Mouse (Mus musculus) effector memory CD4-positive, alpha-beta T cell, adult 5 months (primary cell): ENCODE measurements around the gene Ndufa3. TPM values are rescaled to one million over a fixed set of nuclear protein-coding genes. Genes with fewer than 3 reads are reported as not detected.

Experiments
- polyA plus RNA-seq: library from polyadenylated mRNA; unstranded; fragments of 100-300 nt; shearing (Covaris generic); gene quantifications from one replicate; pipeline ENCODE4 v1.2.1, GENCODE M21; 2017

The Ndufa3 gene
- 317 TPM for polyA plus RNA-seq

GRCm38 (mm10) chr7:3617242-3617995 is at the start of gene Ndufa3:
Ndufa3 (plus strand) TSS chr7:3617373.

GRCm38 (mm10) chr7:3616057-3616388 is 1.1 kb upstream of the Ndufa3 start, which contains the start of gene Oscar:
Oscar (minus strand) TSS chr7:3616157.

GRCm38 (mm10) chr7:3629543-3630477 is 12.6 kb downstream of the Ndufa3 start, which contains the start of the genes Tfpt and Prpf31:
Tfpt (minus strand) TSS chr7:3629929.
Prpf31 (plus strand) TSS chr7:3629985.

GRCm38 (mm10) chr7:3644672-3645487 is 27.7 kb downstream of the Ndufa3 start, which contains the start of gene Cnot3:
Cnot3 (plus strand) TSS chr7:3645268.

GRCm38 (mm10) chr7:3665215-3666114 is 48.3 kb downstream of the Ndufa3 start, which contains the start of gene Leng1:
Leng1 (minus strand) TSS chr7:3665840.

Other genes starting within 250 kb of the Ndufa3 start
- not detected for gene Cacng8, start 226.7 kb upstream of the Ndufa3 start, polyA plus RNA-seq
- gene Cacng6, start 193.2 kb upstream of the Ndufa3 start, polyA plus RNA-seq, result not detected
- not detected for gene Tarm1, start 114.7 kb upstream of the Ndufa3 start, polyA plus RNA-seq
- not detected for gene Oscar, start 1.2 kb upstream of the Ndufa3 start, polyA plus RNA-seq
- 16.6 TPM for gene Tfpt, start 12.6 kb downstream of the Ndufa3 start, polyA plus RNA-seq
- gene Prpf31, start 12.6 kb downstream of the Ndufa3 start, polyA plus RNA-seq, result 46.4 TPM
- 81.6 TPM for gene Cnot3, start 27.9 kb downstream of the Ndufa3 start, polyA plus RNA-seq
- gene Leng1, start 48.5 kb downstream of the Ndufa3 start, polyA plus RNA-seq, result 26.8 TPM
- gene Tmc4, start 60.2 kb downstream of the Ndufa3 start, polyA plus RNA-seq, result 2.6 TPM
- 12.9 TPM for gene Tsen34, start 75.5 kb downstream of the Ndufa3 start, polyA plus RNA-seq
- 73.7 TPM for gene Mboat7, start 76.2 kb downstream of the Ndufa3 start, polyA plus RNA-seq
- 2,082 TPM for gene Rps9, start 86.6 kb downstream of the Ndufa3 start, polyA plus RNA-seq
- gene Pirb, start 103.0 kb downstream of the Ndufa3 start, polyA plus RNA-seq, result 0.34 TPM
- not detected for gene Gm15448, start 208.3 kb downstream of the Ndufa3 start, polyA plus RNA-seq
- not detected for gene Pira2, start 227.7 kb downstream of the Ndufa3 start, polyA plus RNA-seq